Comparison of ENCODE assay signal across 18 mouse cellular contexts in the genomic region with DNA sequence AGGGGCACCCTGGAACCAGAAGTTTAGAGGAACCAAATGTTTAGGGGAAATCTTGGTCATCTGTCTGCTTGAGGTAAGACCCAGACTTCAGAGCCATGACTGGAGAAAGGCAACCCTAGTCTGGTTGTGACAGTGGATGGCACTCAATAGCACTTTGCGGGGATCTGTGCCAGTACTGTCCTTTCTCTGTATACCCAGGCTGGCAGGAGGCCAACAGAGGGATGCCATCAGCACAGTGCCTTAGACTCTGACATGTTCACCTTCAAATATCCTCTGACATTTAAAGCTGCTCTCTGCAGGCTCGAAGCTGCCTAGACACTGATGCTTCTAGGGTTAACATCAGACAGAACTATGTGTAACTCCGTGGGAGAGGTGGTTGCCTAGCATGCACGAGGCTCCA. TPM values are rescaled to one million over a fixed set of nuclear protein-coding genes. Genes with fewer than 3 reads are reported as not detected.
DNase-seq lines count a peak whose midpoint lies in the region; ATAC-seq lines count a peak whose summit lies in the region.
"Had no signal": no experiment of that assay in that cellular context is flagged by ENCODE, and none has a peak within 500 bp of the region (broad histone marks: within the 10 kb centered on the region; RNA-seq: fewer than 3 reads in every experiment).

No protein-coding gene starts in this region.

- H3K27me3 ChIP-seq in midbrain, embryonic 14.5 days (ENCODE audit: control insufficient read depth, insufficient read depth, low read length) = no peaks in the 10 kb centered on the region
- no peaks in the 10 kb centered on the region for H3K27me3 ChIP-seq in midbrain, embryonic 15.5 days (replicated peaks)
- no peaks in the 10 kb centered on the region for H3K27me3 ChIP-seq in hindbrain, embryonic 10.5 days (ENCODE audit: insufficient read depth, poor library complexity, severe bottlenecking)
- H3K27me3 ChIP-seq: hindbrain, embryonic 13.5 days; lung, embryonic 15.5 days had no signal

- H3K4me2 ChIP-seq in midbrain, embryonic 14.5 days (ENCODE audit: low read length) = no peak overlapping the region
- no peak overlapping the region for H3K4me2 ChIP-seq in midbrain, embryonic 15.5 days
- H3K4me2 ChIP-seq: hindbrain, embryonic 13.5 days; lung, embryonic 15.5 days had no signal

- 71% methylated on average over 4 of the region's 4 CpGs for WGBS in midbrain, embryonic 14.5 days
- WGBS in midbrain, embryonic 15.5 days = 72% methylated on average over 4 of the region's 4 CpGs
- 85% methylated on average over 4 of the region's 4 CpGs for WGBS in hindbrain, embryonic 10.5 days

- no peak overlapping the region for H3K27ac ChIP-seq in midbrain, embryonic 14.5 days (replicated peaks; ENCODE audit: low read depth, low read length)
- no peak overlapping the region for H3K27ac ChIP-seq in midbrain, embryonic 15.5 days
- no peak overlapping the region for H3K27ac ChIP-seq in hindbrain, embryonic 10.5 days
- H3K27ac ChIP-seq: hindbrain, embryonic 13.5 days; lung, embryonic 15.5 days had no signal

- 0 out of 2 replicates have a peak, but pooled peaks cover 3% of the 10 kb centered on the region for H3K36me3 ChIP-seq in midbrain, embryonic 14.5 days (ENCODE audit: control insufficient read depth, insufficient read depth, low read length)
- H3K36me3 ChIP-seq in midbrain, embryonic 15.5 days (replicated peaks) = no peaks in the 10 kb centered on the region; the same call in 1 of the 2 replicates
- peaks cover 12% of the 10 kb centered on the region; the same call in 1 of the 2 replicates for H3K36me3 ChIP-seq in hindbrain, embryonic 10.5 days
- H3K36me3 ChIP-seq: lung, embryonic 15.5 days had no signal

- intact Hi-C loops in heart, postnatal 14 days (cut with DNase I) = no loop called here

- H3K4me1 ChIP-seq in midbrain, embryonic 14.5 days (ENCODE audit: control insufficient read depth, insufficient read depth, low read length) = no peaks in the 10 kb centered on the region
- no peaks in the 10 kb centered on the region for H3K4me1 ChIP-seq in midbrain, embryonic 15.5 days
- H3K4me1 ChIP-seq in hindbrain, embryonic 10.5 days (replicated peaks) = peaks cover 8% of the 10 kb centered on the region; the same call in 1 of the 2 replicates
- H3K4me1 ChIP-seq: hindbrain, embryonic 13.5 days; lung, embryonic 15.5 days had no signal

- no peaks in the 10 kb centered on the region for H3K9me3 ChIP-seq in midbrain, embryonic 14.5 days (ENCODE audit: control insufficient read depth, low read length)
- H3K9me3 ChIP-seq in midbrain, embryonic 15.5 days = no peaks in the 10 kb centered on the region
- 0 out of 2 replicates have a peak, but pooled peaks cover 5% of the 10 kb centered on the region for H3K9me3 ChIP-seq in hindbrain, embryonic 10.5 days
- H3K9me3 ChIP-seq: hindbrain, embryonic 13.5 days; lung, embryonic 15.5 days had no signal

- H3K4me3 ChIP-seq in midbrain, embryonic 14.5 days (replicated peaks; ENCODE audit: low read depth, low read length) = no peak overlapping the region
- no peak overlapping the region for H3K4me3 ChIP-seq in midbrain, embryonic 15.5 days
- H3K4me3 ChIP-seq in hindbrain, embryonic 10.5 days = no peak overlapping the region
- H3K4me3 ChIP-seq: hindbrain, embryonic 13.5 days; lung, embryonic 15.5 days; megakaryocyte, embryonic 14.5 days had no signal

- no peak for ATAC-seq in midbrain, embryonic 14.5 days (ENCODE audit: low FRiP score, low TSS enrichment)
- ATAC-seq in midbrain, embryonic 15.5 days (replicated peaks) = no peak

- H3K9ac ChIP-seq in midbrain, embryonic 14.5 days (replicated peaks; ENCODE audit: low read length) = no peak overlapping the region
- H3K9ac ChIP-seq in midbrain, embryonic 15.5 days = no peak overlapping the region
- H3K9ac ChIP-seq: hindbrain, embryonic 13.5 days; lung, embryonic 15.5 days had no signal

- peak; percentile 11 for DNase-seq in heart, adult 18-20 months
- no peak for DNase-seq in heart, postnatal 14 days
- DNase-seq in midbrain, embryonic 14.5 days = peak; percentile 41
- peak; percentile 62 for DNase-seq in brain, adult 2 months (ENCODE audit: low read depth, low spot score)
- peak; percentile 68 to 77 for DNase-seq in cerebellum, postnatal 14 days
- no peak for DNase-seq in hindbrain, embryonic 10.5 days (ENCODE audit: low spot score)
- DNase-seq in lung, postnatal 10 days = no peak
- DNase-seq: kidney, adult 18-20 months had no signal

RNA-seq across cellular contexts. Expression of gene Mmp21, which starts 0.4 kb away (rescaled TPM):
- total RNA-seq in heart, adult 18-20 months (2021) = not detected
- total RNA-seq in heart, postnatal 14 days (2021) = not detected
- 0.11 TPM in 1 of 2 replicates, not detected in the other for polyA plus RNA-seq in midbrain, embryonic 14.5 days (2014; fragmentation: Nextera tagmentation; extraction: Ambion mirVana)
- 0.14 TPM in 2 replicates for polyA plus RNA-seq in midbrain, embryonic 15.5 days (2015; fragmentation: Nextera tagmentation; extraction: Ambion mirVana)
- polyA plus RNA-seq in hindbrain, embryonic 10.5 days (2016; fragmentation: Nextera tagmentation; extraction: Ambion mirVana) = 0.09 TPM in 1 of 2 replicates, not detected in the other
- total RNA-seq: G1E; left cerebral cortex, adult 18-20 months; neutrophil, adult 5-6 weeks had no signal
- polyA plus RNA-seq: C2C12; G1E; gonadal fat pad, adult 2 months; hindbrain, embryonic 13.5 days; limb, embryonic 14.5 days had no signal

RNA-seq across cellular contexts. Expression of gene Bccip, which starts 29.7 kb away (rescaled TPM):
- total RNA-seq in heart, adult 18-20 months (2021) = 10 to 100 TPM; 52.6 to 64.7 TPM
- total RNA-seq in heart, postnatal 14 days (2021) = 10 to 100 TPM; 48.9 to 50.7 TPM
- polyA plus RNA-seq in midbrain, embryonic 14.5 days (2014; fragmentation: Nextera tagmentation; extraction: Ambion mirVana) = 76.9 and 89.0 TPM in 2 replicates
- 91.7 and 95.6 TPM in 2 replicates for polyA plus RNA-seq in midbrain, embryonic 15.5 days (2015; fragmentation: Nextera tagmentation; extraction: Ambion mirVana)
- polyA plus RNA-seq in hindbrain, embryonic 10.5 days (2016; fragmentation: Nextera tagmentation; extraction: Ambion mirVana) = 135 and 167 TPM in 2 replicates

RNA-seq across cellular contexts. Expression of gene Uros, which starts 30.4 kb away (rescaled TPM):
- 10 to 100 TPM; 21.2 to 23.2 TPM for total RNA-seq in heart, adult 18-20 months (2021)
- 10 to 100 TPM; 17.3 to 21.7 TPM for total RNA-seq in heart, postnatal 14 days (2021)
- polyA plus RNA-seq in midbrain, embryonic 14.5 days (2014; fragmentation: Nextera tagmentation; extraction: Ambion mirVana) = 57.7 and 58.3 TPM in 2 replicates
- 60.4 and 62.9 TPM in 2 replicates for polyA plus RNA-seq in midbrain, embryonic 15.5 days (2015; fragmentation: Nextera tagmentation; extraction: Ambion mirVana)
- 33.7 and 39.0 TPM in 2 replicates for polyA plus RNA-seq in hindbrain, embryonic 10.5 days (2016; fragmentation: Nextera tagmentation; extraction: Ambion mirVana)

RNA-seq across cellular contexts. Expression of gene Edrf1, which starts 42.1 kb away (rescaled TPM):
- total RNA-seq in heart, adult 18-20 months (2021) = 10 to 100 TPM; 12.1 to 14.0 TPM
- total RNA-seq in heart, postnatal 14 days (2021) = 10 to 100 TPM; 11.1 to 14.4 TPM
- 15.1 and 26.9 TPM in 2 replicates for polyA plus RNA-seq in midbrain, embryonic 14.5 days (2014; fragmentation: Nextera tagmentation; extraction: Ambion mirVana)
- 20.4 and 20.5 TPM in 2 replicates for polyA plus RNA-seq in midbrain, embryonic 15.5 days (2015; fragmentation: Nextera tagmentation; extraction: Ambion mirVana)
- 23.0 and 28.3 TPM in 2 replicates for polyA plus RNA-seq in hindbrain, embryonic 10.5 days (2016; fragmentation: Nextera tagmentation; extraction: Ambion mirVana)

Comparison
In these comparisons a context has a peak if more than half of its experiments do, and no peak if none do; other contexts are left out.
1. DNase-seq: peak in heart, adult 18-20 months (2 of 2), midbrain, embryonic 14.5 days (single experiment), brain, adult 2 months (single experiment) and cerebellum, postnatal 14 days (2 of 2); none in heart, postnatal 14 days (0 of 2), hindbrain, embryonic 10.5 days (single experiment) and lung, postnatal 10 days (single experiment).